Mouse (Mus musculus): ENCODE measurements around the gene 4921517D22Rik. TPM values are rescaled to one million over a fixed set of nuclear protein-coding genes. Genes with fewer than 3 reads are reported as not detected.
A peak's percentile ranks its signal among the peaks of the same experiment; 100 is the strongest.
"Not testable (repeated sequence)": the region's sequence is repeated elsewhere in the genome, so short reads cannot be mapped to it uniquely, and the experiment has no call there.

The 4921517D22Rik gene
- not detected in 2 replicates for total RNA-seq (2014; fragmentation: Nextera tagmentation)
- total RNA-seq (2017): 0.11 TPM in 1 of 2 replicates, not detected in the other
- polyA plus RNA-seq (2012): not detected in 2 replicates

DNA sequence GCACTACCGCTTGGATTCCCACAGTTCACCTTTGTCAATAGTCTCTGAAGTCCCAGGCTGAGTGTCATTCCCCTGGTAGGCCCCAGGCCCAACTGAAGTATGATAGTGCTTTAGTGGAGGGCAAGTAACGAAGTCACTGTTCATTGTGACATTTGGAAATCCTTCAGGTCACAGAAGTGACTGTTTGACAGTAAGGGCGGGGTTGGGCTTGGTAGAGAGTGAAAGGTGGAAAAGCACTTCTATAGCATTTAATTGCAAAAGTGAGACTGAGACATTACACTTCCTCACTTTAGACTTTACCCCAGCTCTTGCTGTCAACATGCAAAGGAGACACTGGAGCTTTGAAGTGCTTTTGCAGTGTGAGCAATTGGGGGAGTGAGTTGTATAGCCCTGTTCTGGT is at the start of gene 4921517D22Rik:
4921517D22Rik (minus strand) TSS at position 101 of the 400 bp plus-strand sequence.
- peaks cover 7% of the 10 kb centered on the region; the same call in 1 of the 2 replicates for H3K4me1 ChIP-seq (ENCODE audit: insufficient read depth, low read depth, low read length)
- H3K27me3 ChIP-seq (ENCODE audit: insufficient read depth, low read length): peaks cover 31% of the 10 kb centered on the region
- TF ChIP-seq CTCF (IDR thresholded peaks at IDR 0.05; ENCODE audit: low read depth, low read length) (no peak), POLR2AphosphoS5 (IDR thresholded peaks at IDR 0.05; ENCODE audit: insufficient replicate concordance, low read depth, low read length) (no peak), GATA1 (IDR thresholded peaks at IDR 0.05; ENCODE audit: borderline replicate concordance, low read length) (no peak), TAL1 (conservative IDR thresholded peaks at IDR 0.05; ENCODE audit: low read depth, low read length) (no peak), GATA2 (IDR thresholded peaks at IDR 0.05; ENCODE audit: borderline replicate concordance, low read depth, low read length) (no peak)
- H3K36me3 ChIP-seq (replicated peaks): no peaks in the 10 kb centered on the region
- H3K4me3 ChIP-seq (ENCODE audit: low read depth, low read length): no peak within 1 kb of the TSS
- H3K9me3 ChIP-seq (replicated peaks): peaks cover 5% of the 10 kb centered on the region
- ATAC-seq (ENCODE audit: extremely low read depth, insufficient number of reproducible peaks, low FRiP score, poor library complexity, severe bottlenecking) (no peak), DNase-seq (ENCODE audit: low spot score) (no peak)

DNA sequence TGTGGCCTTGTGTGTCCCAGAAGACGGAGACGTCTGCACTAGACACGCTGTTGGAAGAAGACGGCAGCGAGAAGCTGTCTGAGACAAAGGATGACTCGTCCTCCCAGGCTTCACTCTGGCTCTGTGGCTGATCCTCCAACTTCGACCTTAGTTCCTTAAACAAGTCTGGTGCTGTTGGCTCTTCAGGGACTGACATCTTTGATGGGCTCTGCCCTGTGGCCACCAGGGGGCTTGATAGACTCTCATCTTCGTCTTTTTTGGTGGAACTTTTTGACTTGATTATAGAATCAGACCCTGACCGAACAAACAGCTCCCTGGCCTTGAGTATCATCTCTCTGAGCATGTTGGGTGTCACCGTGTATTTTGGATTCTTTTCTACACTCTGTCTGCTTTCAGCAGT is 47.8 kb upstream of the 4921517D22Rik start:
- DNase-seq (ENCODE audit: low spot score) (peak; percentile 28), ATAC-seq (ENCODE audit: extremely low read depth, insufficient number of reproducible peaks, low FRiP score, poor library complexity, severe bottlenecking) (peak; percentile 46; the same call in 1 of the 2 replicates)
- Histone ChIP-seq H3K9me3 (replicated peaks) (no peaks in the 10 kb centered on the region), H3K36me3 (replicated peaks) (no peaks in the 10 kb centered on the region), H3K4me3 (ENCODE audit: low read depth, low read length) (no peak overlapping the region), H3K4me1 (ENCODE audit: insufficient read depth, low read depth, low read length) (peaks cover 26% of the 10 kb centered on the region), H3K27me3 (ENCODE audit: insufficient read depth, low read length) (peaks cover 32% of the 10 kb centered on the region)
- TF ChIP-seq POLR2AphosphoS5 (IDR thresholded peaks at IDR 0.05; ENCODE audit: insufficient replicate concordance, low read depth, low read length) (no peak), GATA2 (IDR thresholded peaks at IDR 0.05; ENCODE audit: borderline replicate concordance, low read depth, low read length) (no peak), GATA1 (IDR thresholded peaks at IDR 0.05; ENCODE audit: borderline replicate concordance, low read length) (no peak), TAL1 (conservative IDR thresholded peaks at IDR 0.05; ENCODE audit: low read depth, low read length) (no peak), CTCF (IDR thresholded peaks at IDR 0.05; ENCODE audit: low read depth, low read length) (no peak)

DNA sequence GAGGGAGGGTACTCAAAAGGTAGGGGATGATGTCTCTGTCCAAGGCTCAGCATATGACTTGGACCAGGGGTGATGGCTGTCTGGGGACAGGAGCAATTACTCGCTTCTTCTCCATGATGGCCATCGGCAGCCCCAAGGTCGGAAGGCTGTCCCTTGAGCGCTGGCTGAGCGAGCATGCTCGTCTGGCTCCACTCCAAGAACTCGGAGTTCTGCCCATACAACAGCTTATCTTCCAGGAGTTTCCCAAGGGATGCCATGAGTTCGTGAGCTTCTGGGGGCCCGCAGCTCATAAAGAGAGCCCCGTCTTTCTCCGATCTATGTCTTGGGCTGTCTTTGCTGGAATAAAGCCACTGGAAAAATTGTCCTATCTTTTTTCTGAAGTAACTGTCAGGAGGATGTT is 47.2 kb upstream of the 4921517D22Rik start:
- Histone ChIP-seq H3K4me3 (ENCODE audit: low read depth, low read length) (no peak overlapping the region), H3K9me3 (replicated peaks) (no peaks in the 10 kb centered on the region), H3K4me1 (ENCODE audit: insufficient read depth, low read depth, low read length) (peaks cover 28% of the 10 kb centered on the region), H3K27me3 (ENCODE audit: insufficient read depth, low read length) (peaks cover 26% of the 10 kb centered on the region), H3K36me3 (replicated peaks) (no peaks in the 10 kb centered on the region)
- no peak for TF ChIP-seq GATA1 (IDR thresholded peaks at IDR 0.05; ENCODE audit: borderline replicate concordance, low read length)
- TF ChIP-seq TAL1 (conservative IDR thresholded peaks at IDR 0.05; ENCODE audit: low read depth, low read length): no peak
- TF ChIP-seq POLR2AphosphoS5 (IDR thresholded peaks at IDR 0.05; ENCODE audit: insufficient replicate concordance, low read depth, low read length): no peak
- no peak for TF ChIP-seq CTCF (IDR thresholded peaks at IDR 0.05; ENCODE audit: low read depth, low read length)
- no peak for TF ChIP-seq GATA2 (IDR thresholded peaks at IDR 0.05; ENCODE audit: borderline replicate concordance, low read depth, low read length)
- ATAC-seq (ENCODE audit: extremely low read depth, insufficient number of reproducible peaks, low FRiP score, poor library complexity, severe bottlenecking): no peak
- DNase-seq (ENCODE audit: low spot score): no peak

DNA sequence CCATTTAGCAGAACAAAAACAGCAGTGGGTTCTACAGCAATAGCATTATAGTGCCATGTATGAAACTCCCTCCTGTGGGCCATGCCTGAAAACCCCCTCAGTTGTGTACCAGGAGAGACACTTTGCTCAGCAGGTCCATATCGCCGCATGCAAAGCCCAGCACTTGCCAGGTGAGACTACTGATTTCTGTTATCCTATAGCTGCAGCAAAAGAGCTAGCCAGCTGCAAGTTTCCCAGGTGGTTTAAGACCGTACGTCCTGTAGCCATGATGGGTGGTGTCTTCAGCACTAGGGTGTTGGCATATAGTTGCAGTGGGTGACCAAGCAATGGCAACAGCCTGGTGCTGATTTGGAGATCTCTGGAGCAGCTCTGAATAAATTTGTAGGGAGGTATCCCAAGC is 45.5 kb upstream of the 4921517D22Rik start:
- ATAC-seq (ENCODE audit: extremely low read depth, insufficient number of reproducible peaks, low FRiP score, poor library complexity, severe bottlenecking): no peak
- H3K36me3 ChIP-seq (replicated peaks): no peaks in the 10 kb centered on the region
- H3K27me3 ChIP-seq (ENCODE audit: insufficient read depth, low read length): peaks cover 19% of the 10 kb centered on the region
- peaks cover 44% of the 10 kb centered on the region for H3K4me1 ChIP-seq (ENCODE audit: insufficient read depth, low read depth, low read length)
- H3K4me3 ChIP-seq (ENCODE audit: low read depth, low read length): no peak overlapping the region
- TF ChIP-seq CTCF (IDR thresholded peaks at IDR 0.05; ENCODE audit: low read depth, low read length) (no peak), POLR2AphosphoS5 (IDR thresholded peaks at IDR 0.05; ENCODE audit: insufficient replicate concordance, low read depth, low read length) (no peak), GATA2 (IDR thresholded peaks at IDR 0.05; ENCODE audit: borderline replicate concordance, low read depth, low read length) (no peak), GATA1 (IDR thresholded peaks at IDR 0.05; ENCODE audit: borderline replicate concordance, low read length) (no peak), TAL1 (conservative IDR thresholded peaks at IDR 0.05; ENCODE audit: low read depth, low read length) (no peak)
- DNase-seq (ENCODE audit: low spot score): no peak
- no peaks in the 10 kb centered on the region for H3K9me3 ChIP-seq (replicated peaks)

DNA sequence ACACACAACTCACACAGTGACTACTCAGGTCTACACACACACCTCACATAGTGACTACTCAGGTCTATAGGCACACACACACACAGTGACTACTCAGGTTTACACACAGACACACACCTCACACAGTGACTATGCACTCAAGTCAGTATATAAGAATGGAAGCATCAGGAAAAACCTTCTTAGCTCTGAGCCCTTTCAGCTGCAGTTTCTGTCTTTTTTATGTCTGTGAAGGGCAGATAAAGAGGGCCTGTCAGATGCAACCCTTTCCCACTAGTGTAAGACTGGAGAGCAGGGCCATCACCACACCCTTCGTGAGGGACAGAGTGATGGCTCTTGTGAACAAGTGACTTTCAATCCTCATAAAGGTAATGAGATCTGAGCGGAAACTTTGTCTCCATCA is 44.5 kb upstream of the 4921517D22Rik start:
- no peak overlapping the region for H3K4me3 ChIP-seq (ENCODE audit: low read depth, low read length)
- peaks cover 49% of the 10 kb centered on the region for H3K4me1 ChIP-seq (ENCODE audit: insufficient read depth, low read depth, low read length)
- H3K9me3 ChIP-seq (replicated peaks): no peaks in the 10 kb centered on the region
- DNase-seq (ENCODE audit: low spot score) (no peak), ATAC-seq (ENCODE audit: extremely low read depth, insufficient number of reproducible peaks, low FRiP score, poor library complexity, severe bottlenecking) (no peak)
- TF ChIP-seq TAL1 (conservative IDR thresholded peaks at IDR 0.05; ENCODE audit: low read depth, low read length) (no peak), GATA1 (IDR thresholded peaks at IDR 0.05; ENCODE audit: borderline replicate concordance, low read length) (no peak), GATA2 (IDR thresholded peaks at IDR 0.05; ENCODE audit: borderline replicate concordance, low read depth, low read length) (no peak), POLR2AphosphoS5 (IDR thresholded peaks at IDR 0.05; ENCODE audit: insufficient replicate concordance, low read depth, low read length) (no peak), CTCF (IDR thresholded peaks at IDR 0.05; ENCODE audit: low read depth, low read length) (no peak)
- H3K36me3 ChIP-seq (replicated peaks): no peaks in the 10 kb centered on the region
- H3K27me3 ChIP-seq (ENCODE audit: insufficient read depth, low read length): peaks cover 10% of the 10 kb centered on the region

DNA sequence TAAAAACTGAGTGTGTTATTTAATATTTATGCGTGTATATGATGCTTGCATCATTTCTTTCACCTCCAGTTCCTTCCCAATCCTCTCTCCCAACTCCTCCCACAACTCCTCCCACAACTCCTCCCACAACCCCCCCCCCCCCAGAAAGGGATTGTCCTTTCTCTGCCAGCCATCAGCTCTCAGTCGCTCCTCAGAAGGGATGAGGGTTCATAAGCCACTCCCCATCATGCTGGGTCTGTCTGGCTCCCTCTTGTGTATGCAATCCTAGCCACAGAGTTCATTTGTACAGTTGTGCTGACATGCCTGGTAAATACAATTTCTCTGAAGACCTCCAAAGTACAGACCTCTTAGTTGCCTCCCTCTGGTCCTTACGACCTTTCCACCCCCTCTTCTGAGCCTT is 41.3 kb upstream of the 4921517D22Rik start:
- DNase-seq (ENCODE audit: low spot score) (peak; percentile 68), ATAC-seq (ENCODE audit: extremely low read depth, insufficient number of reproducible peaks, low FRiP score, poor library complexity, severe bottlenecking) (peak; percentile 85)
- peaks cover 65% of the 10 kb centered on the region for H3K4me1 ChIP-seq (ENCODE audit: insufficient read depth, low read depth, low read length)

DNA sequence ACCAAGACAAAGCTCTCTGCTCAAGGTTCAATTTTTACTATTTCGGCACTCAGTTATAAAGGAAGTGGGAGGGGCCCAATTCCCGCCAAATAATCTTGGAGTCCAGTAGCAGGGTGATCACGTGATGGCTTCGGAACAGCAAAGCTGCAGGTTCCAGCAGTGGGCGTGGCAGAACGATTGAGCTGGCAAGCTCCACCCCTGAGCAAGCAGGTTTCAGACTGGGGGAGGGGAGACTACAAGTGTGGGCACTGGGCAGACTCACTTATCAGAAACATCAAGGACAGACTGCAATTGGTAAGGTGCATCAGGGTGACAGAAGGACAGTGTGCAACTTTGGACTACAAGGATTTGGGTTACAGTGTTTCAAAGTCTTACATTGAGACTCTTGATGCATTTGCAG is 40.4 kb upstream of the 4921517D22Rik start:
- peak overlapping the region; percentile 28; the same call in 1 of the 2 replicates for H3K4me3 ChIP-seq (ENCODE audit: low read depth, low read length)

More for the DNA sequence above, 41.3 kb upstream of the 4921517D22Rik start:
- Histone ChIP-seq H3K9me3 (replicated peaks) (no peaks in the 10 kb centered on the region), H3K4me3 (ENCODE audit: low read depth, low read length) (no peak overlapping the region), H3K36me3 (replicated peaks) (no peaks in the 10 kb centered on the region), H3K27me3 (ENCODE audit: insufficient read depth, low read length) (no peaks in the 10 kb centered on the region)
- TF ChIP-seq GATA1 (IDR thresholded peaks at IDR 0.05; ENCODE audit: borderline replicate concordance, low read length): no peak
- no peak for TF ChIP-seq GATA2 (IDR thresholded peaks at IDR 0.05; ENCODE audit: borderline replicate concordance, low read depth, low read length)
- no peak for TF ChIP-seq TAL1 (conservative IDR thresholded peaks at IDR 0.05; ENCODE audit: low read depth, low read length)
- TF ChIP-seq POLR2AphosphoS5 (IDR thresholded peaks at IDR 0.05; ENCODE audit: insufficient replicate concordance, low read depth, low read length): no peak
- TF ChIP-seq CTCF (IDR thresholded peaks at IDR 0.05; ENCODE audit: low read depth, low read length): no peak

More for the DNA sequence above, 40.4 kb upstream of the 4921517D22Rik start:
- H3K9me3 ChIP-seq (replicated peaks); H3K27me3 ChIP-seq (ENCODE audit: insufficient read depth, low read length); DNase-seq (ENCODE audit: low spot score); H3K36me3 ChIP-seq (replicated peaks): not testable (repeated sequence)
- 0 out of 2 replicates have a peak, but pooled peaks have one; percentile 11 for ATAC-seq (ENCODE audit: extremely low read depth, insufficient number of reproducible peaks, low FRiP score, poor library complexity, severe bottlenecking)
- H3K4me1 ChIP-seq (ENCODE audit: insufficient read depth, low read depth, low read length): peaks cover 62% of the 10 kb centered on the region

All from G1E (cell line).